Comparison of ENCODE assay signal across 8 mouse cellular contexts in genomic region chr6:83317108-83317741, GRCm38 (mm10). TPM values are rescaled to one million over a fixed set of nuclear protein-coding genes. Genes with fewer than 3 reads are reported as not detected.
DNase-seq lines count a peak whose midpoint lies in the region; ATAC-seq and TF ChIP-seq lines count a peak whose summit lies in the region.

No protein-coding gene starts in this region.

- H3K9me3 ChIP-seq in forebrain, postnatal 0 days (ENCODE audit: low read length): no peaks in the 10 kb centered on the region
- H3K9me3 ChIP-seq in lung, embryonic 14.5 days (ENCODE audit: low read depth, low read length): no peaks in the 10 kb centered on the region

- WGBS in cerebellum, adult 2 months: 1% methylated on average over 52 of the region's 52 CpGs
- WGBS in forebrain, postnatal 0 days: under 1% methylated on average over 52 of the region's 52 CpGs
- under 1% methylated on average over 52 of the region's 52 CpGs for WGBS in lung, embryonic 14.5 days

- H3K36me3 ChIP-seq in forebrain, postnatal 0 days (ENCODE audit: insufficient read depth): 0 out of 2 replicates have a peak, but pooled peaks cover under 1% of the 10 kb centered on the region
- H3K36me3 ChIP-seq in lung, embryonic 14.5 days (ENCODE audit: insufficient read depth): peaks cover 11% of the 10 kb centered on the region

- H3K9ac ChIP-seq in forebrain, postnatal 0 days: peak overlapping the region; percentile 70
- peak overlapping the region; percentile 76 for H3K9ac ChIP-seq in lung, embryonic 14.5 days

- peak; percentile 85 for DNase-seq in MEL-GATA-1-ER (ENCODE audit: extremely low read depth, low read depth)
- DNase-seq in cerebellum, adult 2 months: peak; percentile 91 to 95
- DNase-seq in forebrain, postnatal 0 days: peak; percentile 95
- peak; percentile 93 for DNase-seq in heart, postnatal 4 days
- DNase-seq in layer of hippocampus, adult 8-10 months (ENCODE audit: low spot score in 2 of 2): peak; percentile 89
- DNase-seq in lung, embryonic 14.5 days: peak; percentile 96
- DNase-seq in testis, postnatal 14 days (ENCODE audit: low spot score): peak; percentile 96

- H3K27ac ChIP-seq in cerebellum, adult 2 months (ENCODE audit: insufficient read depth, low read length): peak overlapping the region; percentile 17
- H3K27ac ChIP-seq in forebrain, postnatal 0 days (ENCODE audit: low read depth, low read length): peak overlapping the region; percentile 24
- 0 out of 2 replicates have a peak overlapping the region, but pooled peaks have one; percentile 38 for H3K27ac ChIP-seq in lung, embryonic 14.5 days (ENCODE audit: low read depth)

- peak overlapping the region; percentile 64 for H3K4me3 ChIP-seq in cerebellum, adult 2 months (replicated peaks; ENCODE audit: insufficient read depth, low read depth, low read length)
- peak overlapping the region; percentile 58 for H3K4me3 ChIP-seq in forebrain, postnatal 0 days (ENCODE audit: low read depth, low read length)
- peak overlapping the region; percentile 96 for H3K4me3 ChIP-seq in lung, embryonic 14.5 days (ENCODE audit: low read depth, low read length)

- H3K4me2 ChIP-seq in forebrain, postnatal 0 days (ENCODE audit: low read depth): peak overlapping the region; percentile 58
- H3K4me2 ChIP-seq in lung, embryonic 14.5 days: peak overlapping the region; percentile 84

- peak; percentile 100 for ATAC-seq in forebrain, postnatal 0 days
- peak; percentile 99 for ATAC-seq in lung, embryonic 14.5 days (ENCODE audit: insufficient read depth)
- ATAC-seq in neutrophil, adult 5-6 weeks (ENCODE audit: extremely low read depth, insufficient number of reproducible peaks, low FRiP score, poor library complexity, severe bottlenecking): peak; percentile 85

- peak; percentile 67; the same call in 1 of the 2 replicates for TF ChIP-seq CTCF in cerebellum, adult 2 months (IDR thresholded peaks at IDR 0.05; ENCODE audit: borderline replicate concordance, insufficient read depth, low read depth, low read length)
- peak; percentile 79 for TF ChIP-seq CTCF in forebrain, postnatal 0 days (IDR thresholded peaks at IDR 0.05; ENCODE audit: low read depth)
- TF ChIP-seq CTCF in lung, embryonic 14.5 days (IDR thresholded peaks at IDR 0.05; ENCODE audit: low read depth): peak; percentile 87

- H3K27me3 ChIP-seq in cerebellum, adult 2 months (ENCODE audit: control insufficient read depth, insufficient read depth, low read length): no peaks in the 10 kb centered on the region
- H3K27me3 ChIP-seq in forebrain, postnatal 0 days (ENCODE audit: insufficient read depth, low read length): no peaks in the 10 kb centered on the region
- no peaks in the 10 kb centered on the region for H3K27me3 ChIP-seq in lung, embryonic 14.5 days (ENCODE audit: insufficient read depth, low read length)

- no peaks in the 10 kb centered on the region for H3K4me1 ChIP-seq in cerebellum, adult 2 months (ENCODE audit: control insufficient read depth, insufficient read depth, low read length)
- 0 out of 2 replicates have a peak, but pooled peaks cover 4% of the 10 kb centered on the region for H3K4me1 ChIP-seq in forebrain, postnatal 0 days (ENCODE audit: insufficient read depth)
- peaks cover 4% of the 10 kb centered on the region; the same call in 1 of the 2 replicates for H3K4me1 ChIP-seq in lung, embryonic 14.5 days (ENCODE audit: insufficient read depth)

- peak; percentile 50; the same call in 1 of the 2 replicates for TF ChIP-seq POLR2A in cerebellum, adult 2 months (IDR thresholded peaks at IDR 0.05; ENCODE audit: borderline replicate concordance, insufficient read depth, low read length)

RNA-seq across cellular contexts. Expression of gene Mthfd2, which starts 8.5 kb away (rescaled TPM):
- polyA plus RNA-seq in cerebellum, adult 2 months (2012; rRNA removed): 13.6 and 15.4 TPM in 2 replicates
- 18.6 and 31.9 TPM in 2 replicates for total RNA-seq in forebrain, postnatal 0 days (2014; rRNA removed)
- 19.0 and 21.5 TPM in 2 replicates for polyA plus RNA-seq in forebrain, postnatal 0 days (2015; fragmentation: Nextera tagmentation; extraction: Ambion mirVana)
- total RNA-seq in heart, postnatal 4 days (2021): 10 to 100 TPM; 10.7 to 15.0 TPM
- 10 to 100 TPM in 1 of 4 experiments, 1 to 10 TPM in 3; 5.7 to 10.6 (median 9.5) TPM for total RNA-seq in layer of hippocampus, adult 8-10 months (2022)
- polyA plus RNA-seq in lung, embryonic 14.5 days (2014; fragmentation: Nextera tagmentation; extraction: Ambion mirVana): 41.6 and 47.3 TPM in 2 replicates
- total RNA-seq in neutrophil, adult 5-6 weeks (2017): 8.4 and 10.6 TPM in 2 replicates

RNA-seq across cellular contexts. Expression of gene Mob1a, which starts 8.6 kb away (rescaled TPM):
- 16.0 and 16.3 TPM in 2 replicates for polyA plus RNA-seq in cerebellum, adult 2 months (2012; rRNA removed)
- total RNA-seq in forebrain, postnatal 0 days (2014; rRNA removed): 31.0 and 32.4 TPM in 2 replicates
- polyA plus RNA-seq in forebrain, postnatal 0 days (2015; fragmentation: Nextera tagmentation; extraction: Ambion mirVana): 9.3 and 9.5 TPM in 2 replicates
- total RNA-seq in heart, postnatal 4 days (2021): 10 to 100 TPM; 32.2 to 34.3 TPM
- 10 to 100 TPM; 20.5 to 31.0 (median 26.1) TPM for total RNA-seq in layer of hippocampus, adult 8-10 months (2022)
- 93.1 and 93.6 TPM in 2 replicates for polyA plus RNA-seq in lung, embryonic 14.5 days (2014; fragmentation: Nextera tagmentation; extraction: Ambion mirVana)
- total RNA-seq in neutrophil, adult 5-6 weeks (2017): 245 and 270 TPM in 2 replicates

RNA-seq across cellular contexts. Expression of gene Bola3, which starts 31.7 kb away (rescaled TPM):
- polyA plus RNA-seq in cerebellum, adult 2 months (2012; rRNA removed): 87.1 and 90.2 TPM in 2 replicates
- total RNA-seq in forebrain, postnatal 0 days (2014; rRNA removed): 6.6 and 7.7 TPM in 2 replicates
- 50.2 and 55.7 TPM in 2 replicates for polyA plus RNA-seq in forebrain, postnatal 0 days (2015; fragmentation: Nextera tagmentation; extraction: Ambion mirVana)
- 100 to 1,000 TPM; 232 to 238 TPM for total RNA-seq in heart, postnatal 4 days (2021)
- 10 to 100 TPM; 33.5 to 55.4 (median 42.2) TPM for total RNA-seq in layer of hippocampus, adult 8-10 months (2022)
- polyA plus RNA-seq in lung, embryonic 14.5 days (2014; fragmentation: Nextera tagmentation; extraction: Ambion mirVana): 144 and 151 TPM in 2 replicates
- 24.7 and 25.7 TPM in 2 replicates for total RNA-seq in neutrophil, adult 5-6 weeks (2017)

Comparison
In these comparisons a context has a peak if more than half of its experiments do, and no peak if none do; other contexts are left out.
1. Peak in every context shown above with its lines: DNase-seq, ATAC-seq, H3K4me3 ChIP-seq and H3K27ac ChIP-seq.